Mouse (Mus musculus): ENCODE data around the gene Anks3. TPM values are rescaled to one million over a fixed set of nuclear protein-coding genes. Genes with fewer than 3 reads are reported as not detected.
A peak's percentile ranks its signal among the peaks of the same experiment; 100 is the strongest.

Gene Anks3
- polyA plus RNA-seq, 1 experiment from 2014 or later: 42.4 TPM

DNA sequence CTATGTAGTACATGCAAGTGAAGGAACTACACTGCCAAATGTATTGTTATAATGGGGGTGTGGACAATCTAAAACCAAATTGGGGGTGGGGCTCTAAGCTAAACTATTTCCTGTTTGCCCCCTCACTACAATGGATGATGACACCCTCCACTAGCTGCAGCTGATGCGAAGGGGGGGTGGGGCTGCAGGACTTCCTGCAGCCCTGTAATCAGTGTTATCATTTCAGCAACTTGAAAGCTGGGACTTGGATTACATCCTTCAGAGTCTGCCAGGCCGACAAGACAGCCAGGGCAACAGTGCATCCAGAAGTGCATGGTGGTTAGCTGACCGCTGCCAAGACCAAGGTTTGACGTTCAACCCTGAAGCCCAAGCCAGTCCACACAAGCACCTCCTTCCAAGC, 7.6 kb upstream of the Anks3 start:
- Histone ChIP-seq H3K27ac (ENCODE audit: low read depth, low read length) (no peak overlapping the region), H3K27me3 (ENCODE audit: control insufficient read depth, insufficient read depth, low read length) (no peaks in the 10 kb centered on the region), H3K36me3 (ENCODE audit: control insufficient read depth, insufficient read depth, low read length) (no peaks in the 10 kb centered on the region), H3K4me1 (ENCODE audit: control insufficient read depth, insufficient read depth, low read length) (no peaks in the 10 kb centered on the region), H3K9ac (ENCODE audit: low read length) (no peak overlapping the region), H3K4me3 (ENCODE audit: low read depth, low read length) (no peak overlapping the region), H3K9me3 (ENCODE audit: control insufficient read depth, low read length) (no peaks in the 10 kb centered on the region), H3K4me2 (no peak overlapping the region)
- no peak for ATAC-seq (ENCODE audit: low FRiP score)
- no peak for DNase-seq (ENCODE audit: low spot score, missing footprints)
- 88% methylated on average over 4 of the region's 4 CpGs for WGBS

DNA sequence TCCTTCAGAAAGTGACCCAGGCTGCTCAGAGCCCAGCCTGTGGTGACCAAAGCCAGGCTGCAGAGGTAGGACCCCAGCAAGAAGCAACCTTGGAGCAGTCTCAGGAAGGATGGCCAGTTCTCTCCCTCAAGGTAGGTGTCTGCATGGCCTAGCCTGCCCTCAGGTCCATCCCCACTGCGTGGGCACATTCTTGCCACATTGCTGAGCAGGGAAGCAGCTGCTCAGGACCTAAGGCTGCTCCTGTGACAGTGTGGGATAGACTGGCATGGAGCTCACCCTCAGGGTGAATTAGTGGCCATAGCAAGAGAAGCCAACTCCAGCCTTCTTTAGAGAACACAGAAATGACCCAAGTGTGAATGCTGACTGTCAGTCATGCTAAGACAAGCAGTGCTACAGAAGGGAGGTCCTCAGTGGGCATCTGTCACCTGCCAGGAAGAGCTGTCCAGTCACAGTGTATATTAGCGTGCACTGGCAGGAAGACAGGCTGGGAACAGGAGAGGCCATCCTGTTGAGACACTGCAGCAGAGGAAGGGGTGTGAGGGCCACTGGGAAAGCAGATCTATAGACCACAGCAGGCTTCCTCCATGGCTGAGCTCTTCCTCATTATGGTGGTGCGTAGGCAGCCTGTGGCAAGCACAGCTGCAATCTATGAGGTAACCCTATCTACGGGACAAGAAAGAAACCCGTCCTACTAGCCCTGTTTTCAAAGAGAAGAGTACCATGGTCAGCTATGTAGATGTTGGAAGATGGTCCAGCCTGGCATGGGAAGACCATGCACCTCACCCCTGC, 5.2 kb upstream of the Anks3 start:
- 83% methylated on average over 5 of the region's 5 CpGs for WGBS
- no peaks in the 10 kb centered on the region for H3K9me3 ChIP-seq (ENCODE audit: control insufficient read depth, low read length)
- no peak for ATAC-seq (ENCODE audit: low FRiP score)
- H3K4me2 ChIP-seq: no peak overlapping the region
- H3K4me3 ChIP-seq (ENCODE audit: low read depth, low read length): no peak overlapping the region
- no peak overlapping the region for H3K9ac ChIP-seq (ENCODE audit: low read length)
- no peak overlapping the region for H3K27ac ChIP-seq (ENCODE audit: low read depth, low read length)
- no peak for DNase-seq (ENCODE audit: low spot score, missing footprints)
- no peaks in the 10 kb centered on the region for H3K36me3 ChIP-seq (ENCODE audit: control insufficient read depth, insufficient read depth, low read length)
- peaks cover 5% of the 10 kb centered on the region for H3K4me1 ChIP-seq (ENCODE audit: control insufficient read depth, insufficient read depth, low read length)
- no peaks in the 10 kb centered on the region for H3K27me3 ChIP-seq (ENCODE audit: control insufficient read depth, insufficient read depth, low read length)

DNA sequence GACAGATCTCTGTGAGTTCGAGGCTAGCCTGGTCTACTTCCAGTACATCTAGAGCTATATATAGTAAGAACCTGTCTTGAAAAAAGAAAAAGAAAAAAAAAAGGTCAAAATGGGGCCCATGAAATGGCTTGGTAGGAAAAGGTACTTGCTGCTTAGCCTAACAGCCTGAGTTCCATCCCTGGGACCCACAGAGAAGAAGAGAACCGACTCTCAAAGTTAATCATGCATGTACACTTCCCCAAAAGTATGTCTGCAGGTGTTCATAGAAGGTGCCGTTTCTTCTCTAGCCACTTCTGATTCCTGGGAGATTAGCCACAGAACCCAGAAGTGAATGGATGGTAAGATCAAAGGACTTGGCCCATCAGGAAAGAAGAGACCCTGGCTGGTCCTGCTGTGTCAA, 4.4 kb upstream of the Anks3 start:
- H3K4me2 ChIP-seq: no peak overlapping the region
- no peak overlapping the region for H3K4me3 ChIP-seq (ENCODE audit: low read depth, low read length)
- H3K27ac ChIP-seq (ENCODE audit: low read depth, low read length): no peak overlapping the region
- peaks cover 6% of the 10 kb centered on the region for H3K4me1 ChIP-seq (ENCODE audit: control insufficient read depth, insufficient read depth, low read length)
- 77% methylated on average over 3 of the region's 3 CpGs for WGBS
- H3K9me3 ChIP-seq (ENCODE audit: control insufficient read depth, low read length): no peaks in the 10 kb centered on the region
- H3K36me3 ChIP-seq (ENCODE audit: control insufficient read depth, insufficient read depth, low read length): no peaks in the 10 kb centered on the region
- DNase-seq (ENCODE audit: low spot score, missing footprints): no peak
- H3K9ac ChIP-seq (ENCODE audit: low read length): no peak overlapping the region
- H3K27me3 ChIP-seq (ENCODE audit: control insufficient read depth, insufficient read depth, low read length): no peaks in the 10 kb centered on the region
- ATAC-seq (ENCODE audit: low FRiP score): no peak

DNA sequence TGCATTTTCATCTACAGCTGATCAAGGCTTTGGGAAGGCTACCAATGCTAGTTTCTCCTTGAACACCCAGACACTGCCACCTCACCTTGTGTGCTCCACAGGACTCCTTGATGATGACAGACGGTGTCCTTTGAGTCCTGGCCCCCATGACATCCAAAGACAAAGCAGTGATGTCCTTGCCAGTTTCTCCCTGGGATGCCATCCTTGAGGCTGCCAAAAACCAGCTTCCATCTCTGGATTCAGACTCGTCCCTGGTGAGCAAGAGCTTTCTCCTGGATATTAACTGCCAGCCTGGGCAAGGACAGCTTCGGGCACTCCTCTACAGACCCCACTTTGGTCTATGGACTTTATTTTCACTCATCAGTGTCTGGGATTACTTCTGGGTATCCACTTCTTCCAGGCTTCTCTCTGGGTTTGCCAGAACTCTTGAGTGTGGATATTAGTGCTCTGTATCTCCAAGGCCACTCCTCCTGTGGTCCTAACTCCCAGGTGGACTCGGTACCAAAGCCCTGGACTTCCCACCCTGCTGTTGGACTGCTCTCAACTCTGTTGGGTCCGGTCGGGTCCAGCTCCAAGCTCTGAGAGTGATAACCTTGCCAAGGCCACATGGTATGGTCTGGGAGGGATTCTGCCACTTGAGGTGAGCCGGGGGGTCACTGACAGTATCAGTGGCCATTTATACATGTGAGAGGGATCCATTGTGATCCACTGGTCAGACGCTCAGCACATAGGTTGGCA, 1.6 kb upstream of the Anks3 start:
- H3K9ac ChIP-seq (ENCODE audit: low read length): no peak overlapping the region
- H3K36me3 ChIP-seq (ENCODE audit: control insufficient read depth, insufficient read depth, low read length): no peaks in the 10 kb centered on the region
- ATAC-seq (ENCODE audit: low FRiP score) (no peak), DNase-seq (ENCODE audit: low spot score, missing footprints) (no peak)
- no peak overlapping the region; the same call in 1 of the 2 replicates for H3K4me3 ChIP-seq (ENCODE audit: low read depth, low read length)
- WGBS: 87% methylated on average over 8 of the region's 8 CpGs
- peaks cover 10% of the 10 kb centered on the region for H3K4me1 ChIP-seq (ENCODE audit: control insufficient read depth, insufficient read depth, low read length)
- H3K4me2 ChIP-seq: no peak overlapping the region; the same call in 1 of the 2 replicates
- no peaks in the 10 kb centered on the region for H3K9me3 ChIP-seq (ENCODE audit: control insufficient read depth, low read length)
- H3K27me3 ChIP-seq (ENCODE audit: control insufficient read depth, insufficient read depth, low read length): no peaks in the 10 kb centered on the region
- no peak overlapping the region for H3K27ac ChIP-seq (ENCODE audit: low read depth, low read length)

DNA sequence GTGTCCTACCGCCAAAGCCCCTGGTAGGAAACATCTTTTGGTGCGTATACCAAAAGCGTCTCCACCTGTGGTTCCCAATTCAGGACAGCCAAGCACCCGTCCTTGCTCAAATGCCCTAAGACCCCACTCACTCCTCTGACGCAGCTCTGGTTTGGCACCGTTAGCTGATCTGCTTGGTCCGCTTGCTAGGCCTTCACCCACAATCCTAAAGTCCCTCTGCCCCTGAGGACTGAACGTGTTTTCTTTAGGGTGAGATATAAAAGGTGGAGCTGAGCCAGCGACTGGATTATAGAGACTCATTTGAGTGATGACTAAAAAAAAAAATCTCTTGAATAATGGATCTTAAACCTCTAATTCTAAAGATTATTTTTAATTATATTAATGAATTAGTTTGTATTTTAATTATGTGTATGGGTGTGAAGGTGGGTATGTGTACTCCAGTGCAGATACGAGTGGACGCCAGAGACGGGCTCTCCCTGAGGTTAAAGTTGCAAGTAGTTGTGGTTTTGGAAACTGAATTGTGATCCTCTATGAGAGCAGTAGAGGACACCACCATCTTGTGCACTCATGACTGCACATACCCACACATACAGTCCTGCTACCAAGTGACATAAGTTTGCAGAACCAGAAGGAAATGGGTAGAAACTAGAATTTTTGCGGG, 856 bp upstream of the Anks3 start:
- ATAC-seq (ENCODE audit: low FRiP score) (no peak), DNase-seq (ENCODE audit: low spot score, missing footprints) (no peak)
- WGBS: 25% methylated on average over 13 of the region's 13 CpGs
- peak overlapping the region; percentile 87 for H3K4me3 ChIP-seq (ENCODE audit: low read depth, low read length)
- H3K9me3 ChIP-seq (ENCODE audit: control insufficient read depth, low read length): no peaks in the 10 kb centered on the region
- H3K27ac ChIP-seq (ENCODE audit: low read depth, low read length): peak overlapping the region; percentile 77
- H3K4me2 ChIP-seq: peak overlapping the region; percentile 92
- H3K4me1 ChIP-seq (ENCODE audit: control insufficient read depth, insufficient read depth, low read length): peaks cover 10% of the 10 kb centered on the region
- H3K9ac ChIP-seq (ENCODE audit: low read length): peak overlapping the region; percentile 82
- no peaks in the 10 kb centered on the region for H3K27me3 ChIP-seq (ENCODE audit: control insufficient read depth, insufficient read depth, low read length)
- H3K36me3 ChIP-seq (ENCODE audit: control insufficient read depth, insufficient read depth, low read length): no peaks in the 10 kb centered on the region

DNA sequence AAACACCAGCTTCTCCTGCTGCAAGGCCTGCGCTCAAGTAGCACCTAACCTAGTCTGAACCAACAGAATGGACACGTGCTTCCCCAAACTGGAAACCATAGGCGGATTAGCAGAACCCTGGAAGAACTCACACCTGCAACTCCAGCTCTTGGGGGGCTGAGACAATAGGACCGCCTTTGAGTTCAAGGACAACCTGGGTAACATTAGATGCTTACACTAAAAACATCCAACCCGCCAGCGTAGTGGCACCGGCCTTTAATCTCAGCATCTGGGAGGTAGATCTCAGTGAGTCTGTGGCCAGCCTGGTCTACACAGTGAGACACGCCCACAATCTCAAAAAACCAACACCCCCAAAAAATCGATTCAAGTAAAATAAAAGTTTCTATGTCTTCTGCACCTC, 659 bp downstream of the Anks3 start:
- no peaks in the 10 kb centered on the region for H3K36me3 ChIP-seq (ENCODE audit: control insufficient read depth, insufficient read depth, low read length)
- H3K9me3 ChIP-seq (ENCODE audit: control insufficient read depth, low read length): no peaks in the 10 kb centered on the region
- no peaks in the 10 kb centered on the region for H3K27me3 ChIP-seq (ENCODE audit: control insufficient read depth, insufficient read depth, low read length)
- DNase-seq (ENCODE audit: low spot score, missing footprints) (no peak), ATAC-seq (ENCODE audit: low FRiP score) (no peak)
- 45% methylated on average over 9 of the region's 9 CpGs for WGBS
- peak overlapping the region; percentile 82 for H3K9ac ChIP-seq (ENCODE audit: low read length)
- H3K4me2 ChIP-seq: peak overlapping the region; percentile 92
- no peak overlapping the region for H3K27ac ChIP-seq (ENCODE audit: low read depth, low read length)
- H3K4me1 ChIP-seq (ENCODE audit: control insufficient read depth, insufficient read depth, low read length): peaks cover 10% of the 10 kb centered on the region
- peak overlapping the region; percentile 87 for H3K4me3 ChIP-seq (ENCODE audit: low read depth, low read length)

DNA sequence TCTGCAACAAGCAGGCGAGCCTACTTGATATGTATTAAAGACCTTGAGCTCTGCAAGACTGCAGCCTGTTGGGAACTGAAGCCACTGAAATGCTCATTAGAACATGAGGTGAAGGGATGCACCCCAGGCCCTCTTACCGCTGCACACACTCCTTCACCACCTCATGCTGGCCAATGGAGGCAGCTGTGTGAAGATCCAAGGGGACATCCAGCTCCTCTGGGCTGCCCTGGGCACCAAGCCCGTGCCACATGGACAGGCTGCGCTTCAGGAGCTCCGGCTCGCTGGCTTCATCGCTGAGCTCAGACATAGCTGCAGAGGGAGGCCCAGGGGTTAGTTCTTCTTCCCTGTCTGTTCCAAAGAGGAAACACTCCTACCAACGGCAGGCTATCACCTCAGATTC, 3.7 kb downstream of the Anks3 start:
- Histone ChIP-seq H3K4me1 (ENCODE audit: control insufficient read depth, insufficient read depth, low read length) (peaks cover 9% of the 10 kb centered on the region), H3K9me3 (ENCODE audit: control insufficient read depth, low read length) (no peaks in the 10 kb centered on the region), H3K27ac (ENCODE audit: low read depth, low read length) (no peak overlapping the region), H3K4me3 (ENCODE audit: low read depth, low read length) (no peak overlapping the region), H3K36me3 (ENCODE audit: control insufficient read depth, insufficient read depth, low read length) (0 out of 2 replicates have a peak, but pooled peaks cover 3% of the 10 kb centered on the region), H3K4me2 (no peak overlapping the region), H3K9ac (ENCODE audit: low read length) (no peak overlapping the region), H3K27me3 (ENCODE audit: control insufficient read depth, insufficient read depth, low read length) (no peaks in the 10 kb centered on the region)
- DNase-seq (ENCODE audit: low spot score, missing footprints): no peak
- no peak for ATAC-seq (ENCODE audit: low FRiP score)
- WGBS: 88% methylated on average over 8 of the region's 8 CpGs

DNA sequence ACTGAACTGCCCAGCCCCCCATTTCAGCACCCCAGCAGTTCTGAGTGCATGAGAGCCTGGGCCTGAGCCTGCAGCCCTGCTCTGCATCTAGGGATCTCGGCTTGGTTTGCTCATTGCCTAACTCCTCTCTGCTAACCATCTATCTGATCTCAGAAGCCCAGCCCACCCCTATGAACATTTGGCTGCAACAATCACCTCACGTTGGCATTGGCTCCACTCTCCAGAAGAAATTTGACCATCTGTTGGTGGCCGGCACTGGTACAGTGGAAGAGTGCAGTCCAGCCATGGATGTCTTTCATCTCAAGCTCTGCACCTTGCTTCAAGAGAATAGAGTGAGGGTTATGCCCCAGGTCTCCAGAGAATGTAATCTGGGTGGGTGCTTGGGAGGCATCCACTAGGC, 6.6 kb downstream of the Anks3 start:
- no peaks in the 10 kb centered on the region for H3K27me3 ChIP-seq (ENCODE audit: control insufficient read depth, insufficient read depth, low read length)
- ATAC-seq (ENCODE audit: low FRiP score) (no peak), DNase-seq (ENCODE audit: low spot score, missing footprints) (no peak)
- H3K9ac ChIP-seq (ENCODE audit: low read length): no peak overlapping the region
- H3K27ac ChIP-seq (ENCODE audit: low read depth, low read length): no peak overlapping the region
- H3K36me3 ChIP-seq (ENCODE audit: control insufficient read depth, insufficient read depth, low read length): peaks cover 8% of the 10 kb centered on the region
- H3K4me3 ChIP-seq (ENCODE audit: low read depth, low read length): no peak overlapping the region
- H3K4me2 ChIP-seq: no peak overlapping the region
- H3K9me3 ChIP-seq (ENCODE audit: control insufficient read depth, low read length): no peaks in the 10 kb centered on the region
- H3K4me1 ChIP-seq (ENCODE audit: control insufficient read depth, insufficient read depth, low read length): no peaks in the 10 kb centered on the region
- 94% methylated on average over 3 of the region's 3 CpGs for WGBS

DNA sequence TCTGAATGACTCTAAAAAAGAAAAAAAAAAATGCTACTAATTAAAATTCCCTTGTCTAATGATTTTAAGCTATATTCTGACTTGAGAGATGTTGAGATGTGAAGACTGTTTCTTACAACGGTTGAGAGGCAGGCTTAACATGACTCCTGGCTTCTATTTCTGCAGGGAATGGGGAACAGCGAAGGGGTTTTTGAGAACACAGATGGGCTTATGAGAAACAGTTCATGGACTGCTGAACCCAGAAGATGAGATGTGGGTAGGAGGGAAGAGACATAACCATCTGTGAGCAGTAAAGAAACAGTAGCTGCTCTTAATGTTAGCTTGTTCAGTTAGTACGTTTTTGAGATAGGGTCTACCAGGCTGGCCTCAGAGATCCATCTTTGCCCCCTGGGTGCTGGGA, 7.4 kb downstream of the Anks3 start:
- no peak overlapping the region for H3K9ac ChIP-seq (ENCODE audit: low read length)
- H3K36me3 ChIP-seq (ENCODE audit: control insufficient read depth, insufficient read depth, low read length): peaks cover 10% of the 10 kb centered on the region
- H3K4me1 ChIP-seq (ENCODE audit: control insufficient read depth, insufficient read depth, low read length): no peaks in the 10 kb centered on the region
- H3K4me2 ChIP-seq: no peak overlapping the region
- no peaks in the 10 kb centered on the region for H3K27me3 ChIP-seq (ENCODE audit: control insufficient read depth, insufficient read depth, low read length)
- H3K9me3 ChIP-seq (ENCODE audit: control insufficient read depth, low read length): no peaks in the 10 kb centered on the region
- no peak overlapping the region for H3K4me3 ChIP-seq (ENCODE audit: low read depth, low read length)
- DNase-seq (ENCODE audit: low spot score, missing footprints): no peak
- WGBS: 91% methylated on average over 3 of the region's 3 CpGs
- no peak for ATAC-seq (ENCODE audit: low FRiP score)
- H3K27ac ChIP-seq (ENCODE audit: low read depth, low read length): no peak overlapping the region

Data from midbrain, embryonic 11.5 days (tissue).